Mouse (Mus musculus): ENCODE measurements around the gene Psmg1. TPM values are rescaled to one million over a fixed set of nuclear protein-coding genes. Genes with fewer than 3 reads are reported as not detected.

Gene Psmg1
- total and polyA plus RNA-seq, 3 experiments = 112 to 169 TPM; not detected in 1

DNA sequence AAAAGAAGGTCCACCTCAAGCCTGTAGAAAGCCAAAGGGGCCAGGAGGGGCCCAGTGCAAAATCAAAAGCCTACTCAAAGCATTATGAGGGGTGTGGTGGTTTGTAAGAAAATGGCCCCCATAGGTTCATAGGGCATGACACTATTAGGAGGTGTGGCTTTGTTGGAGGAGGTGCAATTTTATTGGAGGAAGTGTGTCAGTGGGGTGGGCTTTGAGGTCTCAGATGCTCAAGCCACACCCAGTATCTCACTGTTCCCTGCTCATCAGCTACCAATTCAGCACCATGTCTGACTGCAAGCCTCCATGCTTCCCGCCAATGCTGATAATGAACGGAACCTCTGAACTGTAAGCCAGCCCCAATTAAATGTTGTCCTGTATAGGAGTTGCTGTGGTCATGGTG, 39.3 kb downstream of the Psmg1 start:
- Histone ChIP-seq H3K4me1 (ENCODE audit: control insufficient read depth in 1 of 2, insufficient read depth in 2 of 2, low read length in 2 of 2) (no peaks in the 10 kb centered on the region), H3K27ac (ENCODE audit: control insufficient read depth, low read depth, low read length) (no peak overlapping the region), H3K9me3 (replicated peaks; ENCODE audit: insufficient read depth, low read length) (no peaks in the 10 kb centered on the region), H3K36me3 (ENCODE audit: control insufficient read depth in 1 of 2, insufficient read depth in 2 of 2, low read length in 2 of 2) (no peaks in the 10 kb centered on the region), H3K27me3 (ENCODE audit: control insufficient read depth in 1 of 2, insufficient read depth in 2 of 2, low read length in 2 of 2) (peaks cover 0 to 2% of the 10 kb centered on the region in 2 experiments; a peak in 1 of 4 replicates), H3K9ac (ENCODE audit: control insufficient read depth, low read depth, low read length, poor library complexity, severe bottlenecking) (no peak overlapping the region), H3K79me2 (ENCODE audit: control insufficient read depth, insufficient read depth, low read length, poor library complexity) (no peaks in the 10 kb centered on the region), H3K4me3 (ENCODE audit: control insufficient read depth in 1 of 2, insufficient read depth in 1 of 2, low read depth in 2 of 2, low read length in 2 of 2) (no peak overlapping the region)
- no peak for DNase-seq (ENCODE audit: low read depth, low spot score)
- TF ChIP-seq ELF1 (IDR thresholded peaks at IDR 0.05; ENCODE audit: low read depth, low read length) (no peak), BHLHE40 (IDR thresholded peaks at IDR 0.05; ENCODE audit: borderline replicate concordance, low read depth, low read length) (no peak), SMC3 (IDR thresholded peaks at IDR 0.05; ENCODE audit: low read depth, low read length) (no peak), E2F4 (IDR thresholded peaks at IDR 0.05; ENCODE audit: borderline replicate concordance, low read depth, low read length) (no peak), ZNF384 (IDR thresholded peaks at IDR 0.05; ENCODE audit: low read depth, low read length) (no peak), MAFK (IDR thresholded peaks at IDR 0.05; ENCODE audit: borderline replicate concordance, low read depth, low read length) (no peak)

DNA sequence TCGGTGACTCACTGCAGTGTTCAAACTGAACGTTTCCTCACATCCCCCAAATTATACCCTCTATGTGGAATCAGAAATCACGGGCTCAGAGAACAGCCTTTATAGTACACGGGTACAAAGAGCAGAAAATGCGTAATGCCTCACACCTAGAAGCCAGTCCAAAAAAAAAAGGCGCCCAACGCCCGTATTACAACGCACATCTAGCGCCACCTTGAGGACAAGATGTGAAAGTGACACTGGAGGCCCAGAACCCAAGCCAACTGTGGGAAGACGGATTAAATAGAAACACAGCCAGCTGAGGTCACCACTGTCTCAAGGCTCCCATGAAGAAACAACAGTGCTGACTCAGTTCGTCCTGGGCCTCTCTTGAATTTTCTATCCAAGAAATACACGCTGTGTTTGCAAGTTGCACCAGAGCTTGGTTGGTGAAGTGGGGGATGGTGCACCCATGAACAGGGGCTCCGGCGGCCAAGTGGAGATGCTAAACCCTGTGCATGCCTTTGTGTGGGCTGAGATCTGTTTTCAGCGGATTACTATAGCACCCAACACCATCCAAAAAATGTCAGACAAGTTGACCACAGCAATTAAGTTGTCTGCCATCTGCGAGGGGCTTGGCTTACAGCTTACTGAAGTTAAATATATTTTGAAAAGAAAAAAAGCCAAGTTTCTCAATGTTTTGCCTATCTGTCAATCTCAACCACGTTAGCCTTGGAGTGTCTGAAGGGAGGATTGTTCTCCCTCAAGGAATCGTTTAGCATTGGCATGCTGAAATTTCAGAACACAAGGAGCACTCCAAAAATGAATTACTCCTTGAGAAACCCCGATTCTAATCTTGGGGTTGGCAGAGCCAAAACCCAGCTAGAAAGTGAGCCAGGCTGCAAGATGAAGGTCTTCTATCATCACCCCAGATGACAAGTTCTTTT, 45.1 kb downstream of the Psmg1 start:
- H3K9me3 ChIP-seq (replicated peaks; ENCODE audit: insufficient read depth, low read length) = no peaks in the 10 kb centered on the region
- DNase-seq (ENCODE audit: low read depth, low spot score) = peak; percentile 74
- no peaks in the 10 kb centered on the region for H3K36me3 ChIP-seq (ENCODE audit: control insufficient read depth in 1 of 2, insufficient read depth in 2 of 2, low read length in 2 of 2)
- H3K9ac ChIP-seq (ENCODE audit: control insufficient read depth, low read depth, low read length, poor library complexity, severe bottlenecking) = no peak overlapping the region
- H3K27ac ChIP-seq (ENCODE audit: control insufficient read depth, low read depth, low read length) = no peak overlapping the region
- H3K79me2 ChIP-seq (ENCODE audit: control insufficient read depth, insufficient read depth, low read length, poor library complexity) = no peaks in the 10 kb centered on the region
- H3K4me3 ChIP-seq (ENCODE audit: control insufficient read depth in 1 of 2, insufficient read depth in 1 of 2, low read depth in 2 of 2, low read length in 2 of 2) = no peak overlapping the region
- peaks cover 0 to 2% of the 10 kb centered on the region in 2 experiments; a peak in 1 of 4 replicates for H3K27me3 ChIP-seq (ENCODE audit: control insufficient read depth in 1 of 2, insufficient read depth in 2 of 2, low read length in 2 of 2)
- no peaks in the 10 kb centered on the region for H3K4me1 ChIP-seq (ENCODE audit: control insufficient read depth in 1 of 2, insufficient read depth in 2 of 2, low read length in 2 of 2)
- TF ChIP-seq NELFE (IDR thresholded peaks at IDR 0.05; ENCODE audit: low read depth, low read length) (no peak), KAT2A (conservative IDR thresholded peaks at IDR 0.05; ENCODE audit: low read depth, low read length) (no peak), MAZ (IDR thresholded peaks at IDR 0.05; ENCODE audit: low read depth, low read length) (no peak), BHLHE40 (IDR thresholded peaks at IDR 0.05; ENCODE audit: borderline replicate concordance, low read depth, low read length) (0 out of 2 replicates have a peak, but pooled peaks have one; percentile 29), ETS1 (IDR thresholded peaks at IDR 0.05; ENCODE audit: low read depth, low read length) (no peak), MEF2A (IDR thresholded peaks at IDR 0.05; ENCODE audit: extremely low read depth, insufficient replicate concordance, low read depth, low read length, poor library complexity, severe bottlenecking) (no peak), ZMIZ1 (IDR thresholded peaks at IDR 0.05; ENCODE audit: low read depth, low read length) (no peak), RAD21 (IDR thresholded peaks at IDR 0.05; ENCODE audit: low read depth, low read length) (peak; percentile 98), GATA1 (IDR thresholded peaks at IDR 0.05; ENCODE audit: low read depth, low read length) (no peak), ZC3H11A (IDR thresholded peaks at IDR 0.05; ENCODE audit: low read depth, low read length) (peak; percentile 95), POLR2AphosphoS2 (IDR thresholded peaks at IDR 0.05; ENCODE audit: low read length) (no peak), ZKSCAN1 (IDR thresholded peaks at IDR 0.05; ENCODE audit: low read depth, low read length) (0 out of 2 replicates have a peak, but pooled peaks have one; percentile 35), RCOR1 (IDR thresholded peaks at IDR 0.05; ENCODE audit: low read depth, low read length) (no peak), TBP (IDR thresholded peaks at IDR 0.05; ENCODE audit: low read depth, low read length) (no peak), SIN3A (IDR thresholded peaks at IDR 0.05; ENCODE audit: low read length) (0 out of 2 replicates have a peak, but pooled peaks have one; percentile 36), NRF1 (IDR thresholded peaks at IDR 0.05; ENCODE audit: insufficient read depth, low read depth, low read length, poor library complexity, severe bottlenecking) (no peak), MAFK (IDR thresholded peaks at IDR 0.05; ENCODE audit: borderline replicate concordance, low read depth, low read length) (no peak), E2F4 (IDR thresholded peaks at IDR 0.05; ENCODE audit: borderline replicate concordance, low read depth, low read length) (no peak), USF1 (IDR thresholded peaks at IDR 0.05; ENCODE audit: low read depth, low read length) (no peak), SMC3 (IDR thresholded peaks at IDR 0.05; ENCODE audit: low read depth, low read length) (peak; percentile 98), CHD2 (IDR thresholded peaks at IDR 0.05; ENCODE audit: low read length) (no peak), MAX (IDR thresholded peaks at IDR 0.05; ENCODE audit: low read length) (no peak; the same call in 1 of the 2 replicates), EP300 (IDR thresholded peaks at IDR 0.05; ENCODE audit: low read depth in 1 of 2, low read length in 2 of 2) (no peak), MYB (IDR thresholded peaks at IDR 0.05; ENCODE audit: low read depth, low read length) (no peak), CTCF (IDR thresholded peaks at IDR 0.05 in 2 of 3, conservative IDR thresholded peaks at IDR 0.05 in 1 of 3; ENCODE audit: control insufficient read depth in 1 of 3, insufficient read depth in 1 of 3, low read depth in 2 of 3, low read length in 3 of 3, poor library complexity in 1 of 3, severe bottlenecking in 1 of 3) (peak; percentile 81 to 99 (median 87)), POLR2A (IDR thresholded peaks at IDR 0.05; ENCODE audit: control insufficient read depth in 1 of 2, insufficient read depth in 1 of 2, low read depth in 1 of 2, low read length in 2 of 2, poor library complexity in 1 of 2) (no peak), TAL1 (IDR thresholded peaks at IDR 0.05; ENCODE audit: low read length) (no peak)
